Mouse (Mus musculus) layer of hippocampus, postnatal 36 days (tissue): ENCODE measurements at regions not wholly inside any gene's neighbourhood (a gene's known extent, or its start where the extent isn't known, plus 50 kb on each side); places are given as distances from the start of the nearest gene placed in this dataset.

ENCODE experiments used
- DNase-seq, 2 experiments: peaks; one replicate each; pipeline ENCODE4 v3.0.0; 2022

DNA sequence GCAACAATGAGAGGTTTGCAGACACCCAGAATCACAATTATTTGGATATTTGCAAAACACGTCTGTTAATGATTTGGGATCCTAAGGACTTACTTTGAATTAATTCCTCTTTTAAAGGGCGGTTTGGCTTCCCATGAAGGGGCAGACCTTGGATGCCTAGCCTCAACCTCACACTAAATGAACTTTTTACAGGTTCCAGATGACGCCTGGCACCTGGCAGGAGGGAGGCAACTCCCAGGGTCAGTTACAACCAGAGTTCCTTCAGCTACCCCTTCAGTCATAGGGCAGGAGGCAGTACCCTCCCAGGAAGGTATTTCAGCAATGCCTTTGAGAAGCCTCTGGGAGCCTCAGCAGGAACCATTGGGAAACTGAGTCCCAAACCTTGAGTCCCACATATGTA lies 57.9 kb upstream of the Stx18 start:
- no peak for DNase-seq

DNA sequence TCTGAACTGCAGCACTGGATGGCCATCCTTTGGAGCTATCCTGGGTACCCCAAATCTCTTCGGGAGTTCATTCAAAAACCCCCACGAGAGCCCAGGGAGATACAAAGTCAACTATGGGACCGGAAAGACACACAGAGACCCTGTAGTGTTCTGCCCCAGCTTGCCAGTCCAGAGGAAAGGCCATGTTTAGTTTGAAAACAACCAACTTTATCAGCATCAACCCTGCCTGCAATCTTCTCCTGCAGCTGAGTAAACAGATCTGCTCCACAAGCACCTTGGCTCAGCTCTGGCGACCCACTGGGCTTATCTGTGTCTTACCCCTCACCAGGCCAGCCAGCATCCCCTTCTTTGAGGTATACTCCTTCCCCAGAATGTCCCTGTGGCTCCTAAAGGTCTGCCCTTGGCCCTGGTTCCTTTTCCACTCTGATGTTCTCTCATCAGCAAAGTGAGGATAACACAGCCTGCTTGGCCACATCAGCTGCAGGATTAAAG lies 61.6 kb upstream of the Stx18 start:
- no peak for DNase-seq

DNA sequence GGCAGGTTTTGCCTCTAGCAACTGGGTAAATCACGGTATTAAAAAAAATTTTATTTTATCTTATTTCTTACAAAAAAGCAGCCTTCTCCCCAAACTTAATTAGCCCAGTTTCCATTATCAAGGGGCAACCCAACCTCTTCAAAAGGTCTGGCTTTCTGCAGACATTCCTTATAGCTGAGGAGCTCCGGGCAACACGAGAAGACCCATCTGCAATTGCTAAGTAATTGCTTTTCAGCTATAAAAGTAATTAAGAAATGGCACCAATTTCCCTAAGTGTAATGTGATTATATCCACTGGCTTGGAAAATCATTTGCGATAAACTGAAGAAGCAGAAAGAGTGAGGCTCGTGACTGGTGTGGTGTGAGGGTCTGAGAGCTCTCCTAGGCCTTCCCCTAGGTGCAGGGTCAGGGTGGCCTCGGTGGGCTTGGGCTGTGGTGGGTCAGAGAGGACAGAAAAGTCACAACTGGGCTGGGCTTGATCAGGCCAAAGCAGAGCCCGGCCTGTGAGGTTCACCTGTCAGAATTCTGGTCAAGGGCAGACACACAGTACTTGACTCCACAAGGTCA lies 65.5 kb upstream of the Stx18 start:
- no peak for DNase-seq

DNA sequence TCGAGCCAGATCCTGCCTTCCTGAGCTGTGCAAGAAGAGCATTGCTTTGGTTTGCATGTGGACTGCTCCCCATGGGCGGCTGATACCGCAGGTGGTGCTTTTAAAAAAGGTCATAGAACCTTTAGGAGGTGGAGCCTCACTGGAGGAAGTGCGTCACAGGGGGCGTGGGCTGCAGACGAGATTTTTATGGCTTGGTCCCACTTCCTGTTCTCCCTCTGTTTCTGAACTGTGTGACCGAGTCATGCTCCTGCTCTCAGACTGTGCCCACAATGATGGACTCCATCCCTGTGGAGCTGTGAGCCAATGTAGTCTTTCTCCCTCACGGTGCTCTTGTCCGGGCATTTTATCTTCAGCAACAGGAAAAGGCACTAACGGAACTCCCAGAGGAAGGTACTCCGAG lies 66.8 kb upstream of the Stx18 start:
- no peak for DNase-seq

DNA sequence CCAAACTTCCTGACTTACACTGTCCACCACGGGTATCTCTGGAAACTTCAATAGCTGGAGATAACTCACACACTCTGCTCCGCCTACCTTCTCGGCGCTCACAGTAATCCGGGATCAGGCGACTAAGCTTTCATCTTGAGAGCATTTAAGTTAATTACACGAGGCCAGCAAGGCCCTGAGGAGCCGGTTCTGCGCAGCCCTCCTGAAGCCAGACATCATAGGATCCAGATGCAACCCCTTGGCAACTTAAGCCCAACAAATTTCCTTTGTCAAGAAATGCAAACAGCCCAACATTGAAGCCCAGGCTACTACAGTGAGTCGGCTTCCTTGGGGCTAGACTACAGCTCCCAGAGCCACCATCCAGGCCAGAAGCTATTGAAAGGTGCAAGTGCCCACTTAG lies 69.9 kb upstream of the Stx18 start:
- no peak for DNase-seq

DNA sequence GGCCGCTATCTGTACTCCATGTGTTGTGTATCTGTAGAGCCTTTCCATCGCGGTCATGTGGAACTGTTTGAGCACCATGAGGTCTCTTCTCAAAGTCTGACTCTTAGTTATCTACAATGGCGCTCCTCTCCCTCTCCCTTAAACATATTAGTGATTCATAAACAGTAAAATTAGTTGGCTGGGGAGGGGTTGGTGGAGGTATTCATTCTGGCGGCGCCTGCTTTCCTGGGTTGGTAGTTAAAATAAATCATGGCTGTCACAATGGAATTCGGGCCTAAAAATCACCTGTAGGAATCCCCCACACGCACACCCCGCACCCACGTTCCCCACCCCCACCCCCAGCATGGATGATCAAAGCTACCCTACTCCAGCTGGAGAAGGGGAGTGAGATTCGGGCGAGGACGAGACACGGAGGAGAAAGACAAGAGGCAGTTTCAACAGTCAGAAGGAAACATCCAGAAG lies 70.6 kb upstream of the Stx18 start:
- DNase-seq: no peak

DNA sequence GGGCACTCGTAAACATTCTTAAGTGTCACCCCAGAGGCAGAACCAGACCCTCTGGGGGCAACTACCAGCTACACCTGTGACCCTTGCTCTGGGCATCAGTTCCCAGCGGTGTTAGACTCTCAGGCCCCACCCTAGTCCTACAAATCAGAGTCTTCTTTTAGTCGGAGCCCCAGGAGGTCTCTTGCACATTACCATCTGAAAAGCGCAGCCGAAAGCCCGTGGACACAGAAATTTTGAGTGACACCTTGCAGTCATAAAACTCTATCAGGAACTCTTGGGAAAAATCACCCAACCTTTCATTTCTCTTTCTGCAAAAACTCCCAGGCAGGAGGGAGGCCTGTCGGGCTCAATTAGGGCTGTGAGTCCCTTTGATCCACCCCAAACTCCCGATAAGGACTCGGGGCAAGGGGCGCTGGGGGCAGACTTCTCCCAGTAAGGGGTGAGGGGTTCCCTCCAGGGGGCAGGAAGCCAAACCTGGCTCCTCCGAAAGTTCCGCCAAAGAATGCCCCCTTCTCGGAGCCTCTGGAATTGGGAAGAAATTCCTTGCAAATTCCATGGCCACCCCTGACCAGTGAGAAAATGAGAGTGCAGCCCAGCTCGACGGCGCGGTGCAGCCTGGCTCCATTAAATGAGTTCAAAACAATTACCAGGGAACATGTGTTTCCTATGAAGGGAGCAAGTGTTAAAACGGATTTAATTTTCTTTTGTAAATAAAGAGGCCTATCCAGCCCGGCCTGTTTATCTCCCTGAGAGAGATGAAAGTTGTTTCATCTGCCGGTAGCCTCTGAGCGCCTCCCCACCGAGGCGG lies 71.2 kb upstream of the Stx18 start:
- no peak for DNase-seq

DNA sequence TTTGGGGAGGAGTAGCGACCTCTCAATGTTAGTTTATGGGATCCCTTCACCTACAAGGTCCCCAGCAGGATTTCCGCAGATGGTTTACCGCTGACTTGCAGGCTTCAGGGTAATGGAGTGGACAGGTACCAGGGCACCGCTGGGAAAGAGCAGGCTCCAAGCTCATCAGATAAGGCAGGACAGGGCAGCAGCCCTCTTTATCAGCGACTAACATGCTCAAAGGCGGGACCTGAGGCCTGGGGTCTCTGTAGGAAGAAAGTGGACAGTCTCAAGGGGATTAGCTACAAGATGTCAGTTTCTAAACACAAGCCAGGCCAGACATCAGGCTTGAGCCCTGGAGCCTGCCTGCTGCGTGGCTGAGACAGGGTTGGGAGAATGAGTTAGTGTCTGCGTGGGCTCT lies 74.9 kb upstream of the Stx18 start:
- no peak for DNase-seq

DNA sequence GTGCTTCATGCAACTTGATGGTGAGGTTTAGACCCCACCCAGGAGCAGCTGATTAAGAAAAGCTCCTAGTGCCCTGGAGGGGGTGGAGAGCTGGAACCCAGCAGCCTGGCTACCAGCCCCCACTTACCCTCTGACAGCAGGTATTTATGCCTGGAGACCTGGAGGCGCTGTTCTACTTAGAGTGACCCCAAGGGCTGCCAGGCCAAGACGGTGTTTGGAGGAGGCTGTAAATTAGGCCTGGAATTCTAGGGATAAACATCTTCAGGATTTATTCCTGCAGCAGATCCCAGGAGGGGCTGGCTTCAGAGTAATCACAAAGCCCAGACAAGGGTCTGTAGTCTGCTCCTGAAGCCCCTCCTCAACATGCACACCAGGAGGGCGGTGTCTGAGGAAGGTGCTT lies 76.0 kb upstream of the Stx18 start:
- DNase-seq: no peak

DNA sequence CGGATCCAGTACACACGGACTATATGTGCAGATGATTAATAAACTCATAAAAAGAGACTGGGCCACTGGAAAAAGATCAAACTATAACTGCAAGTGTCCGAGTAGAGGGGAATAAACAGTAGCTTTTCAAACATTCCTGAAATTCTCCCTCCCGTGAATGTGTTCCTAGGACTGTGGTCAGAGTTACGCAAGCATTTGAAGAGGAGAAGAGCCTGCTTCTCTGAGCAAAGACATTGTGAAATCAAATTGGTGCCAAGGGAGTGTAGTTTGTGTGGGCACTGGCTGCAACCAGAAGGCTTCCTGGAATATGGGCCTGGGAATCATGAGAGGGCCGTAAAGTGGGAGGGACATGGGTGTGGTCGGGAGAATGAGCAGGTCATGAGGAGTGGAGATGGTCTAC lies 78.3 kb upstream of the Stx18 start:
- no peak for DNase-seq

DNA sequence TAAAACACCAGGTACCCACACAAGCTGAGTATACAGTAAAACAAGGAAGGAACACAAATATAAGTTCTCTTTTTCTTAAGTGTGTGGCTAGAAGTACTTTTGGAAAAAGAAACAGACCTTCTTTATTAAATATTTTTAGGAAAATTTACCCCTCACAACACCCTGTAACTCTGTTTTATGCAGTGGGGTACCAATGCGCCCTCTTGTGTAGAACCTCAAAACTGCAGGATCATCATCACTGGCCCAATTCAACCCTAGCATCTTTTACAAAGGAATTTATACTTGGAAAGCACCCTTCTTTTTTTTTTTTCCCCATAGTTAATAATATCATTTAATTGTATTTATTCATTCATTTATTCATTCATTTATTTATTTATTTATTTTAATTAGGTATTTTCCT lies 86.4 kb upstream of the Stx18 start:
- DNase-seq: peak in 1 of 2 experiments; percentile 21

DNA sequence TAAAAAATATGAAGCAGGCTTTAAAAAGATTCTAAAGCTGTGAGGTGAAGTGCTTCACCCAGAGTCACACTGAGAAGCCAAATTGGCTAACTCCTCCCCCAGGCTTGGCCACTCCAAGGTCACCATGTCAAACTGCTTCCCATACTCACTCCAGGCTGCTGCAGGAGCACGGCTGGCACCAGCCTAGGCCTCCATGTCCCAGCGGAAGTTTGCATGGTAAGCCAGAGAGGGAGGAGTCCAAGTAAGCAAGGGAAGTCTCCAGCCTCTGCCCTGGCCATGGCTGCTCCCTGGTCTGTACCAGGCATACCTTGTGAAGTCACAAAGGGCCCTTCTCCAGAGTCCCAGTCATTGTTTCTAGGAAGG lies 105.8 kb upstream of the Stx18 start:
- no peak for DNase-seq

DNA sequence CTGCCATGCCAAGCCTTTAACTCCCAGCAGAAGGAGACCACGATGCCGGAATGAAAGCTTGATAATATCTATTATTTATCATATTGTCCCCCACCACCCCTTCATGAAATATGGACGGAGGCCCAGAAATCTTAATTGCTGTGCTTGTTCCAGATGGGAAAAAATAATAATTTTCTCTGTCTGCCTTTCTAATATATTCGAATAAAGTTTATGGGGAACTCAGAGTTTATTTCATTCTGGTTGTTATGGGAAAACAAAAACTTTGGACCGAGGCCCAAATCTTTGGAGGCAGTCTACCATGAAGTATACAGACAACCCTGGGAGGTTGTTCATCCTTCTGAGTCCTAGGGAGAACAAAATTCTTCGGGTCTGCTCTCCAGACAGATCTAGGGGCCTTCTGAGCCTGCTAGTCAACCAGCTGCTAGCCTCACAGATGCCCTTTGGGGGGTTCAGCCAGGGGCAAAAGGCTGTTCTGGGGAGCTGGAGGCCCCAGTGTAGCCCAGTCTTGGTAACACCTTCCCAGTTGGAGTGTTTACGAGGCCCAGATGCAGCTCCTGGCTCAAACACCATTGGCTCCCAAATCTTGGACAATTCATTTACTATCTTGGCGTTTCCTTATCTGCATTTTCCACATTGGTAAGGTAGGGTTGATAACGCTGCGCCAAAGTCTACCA lies 106.3 kb upstream of the Stx18 start:
- no peak for DNase-seq

DNA sequence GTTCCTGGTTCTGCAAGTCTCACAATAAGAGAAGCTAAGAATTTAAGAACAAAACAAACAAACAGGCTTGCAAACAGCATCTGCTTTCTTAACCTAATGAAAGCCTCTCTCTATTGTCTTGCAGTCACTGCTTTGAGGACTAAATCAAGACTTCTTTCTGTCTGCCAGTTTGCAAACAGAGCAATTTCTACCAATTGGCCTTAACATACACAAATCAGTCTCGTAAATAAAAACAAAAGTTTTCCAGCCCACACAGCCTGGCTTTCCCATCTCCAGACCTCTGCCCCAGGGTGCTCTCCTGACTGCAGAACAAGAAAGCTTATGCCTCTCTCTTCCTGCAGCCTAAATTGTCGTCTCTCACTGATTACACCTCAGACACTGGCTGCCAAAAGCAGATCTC lies 96.1 kb upstream of the Msx1 start:
- no peak for DNase-seq

DNA sequence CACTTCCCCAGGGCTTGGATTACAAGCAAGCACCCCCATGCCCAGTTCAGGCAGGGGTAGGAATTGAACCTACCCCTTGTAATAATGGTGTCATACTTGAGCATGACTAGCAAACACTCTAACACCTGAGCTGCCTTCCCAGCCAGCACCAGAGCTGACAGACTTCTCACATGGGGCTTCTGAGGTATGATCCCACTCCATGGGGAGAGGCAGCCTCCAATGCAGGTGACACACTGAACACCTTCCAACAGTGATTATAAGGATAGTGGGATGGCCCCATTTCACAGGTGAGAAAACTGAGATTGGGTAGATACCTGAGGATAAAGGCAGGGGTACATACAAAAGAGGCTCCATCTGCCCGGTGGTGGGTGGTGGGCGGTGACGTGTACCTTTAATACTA lies 94.7 kb upstream of the Msx1 start:
- no peak for DNase-seq

DNA sequence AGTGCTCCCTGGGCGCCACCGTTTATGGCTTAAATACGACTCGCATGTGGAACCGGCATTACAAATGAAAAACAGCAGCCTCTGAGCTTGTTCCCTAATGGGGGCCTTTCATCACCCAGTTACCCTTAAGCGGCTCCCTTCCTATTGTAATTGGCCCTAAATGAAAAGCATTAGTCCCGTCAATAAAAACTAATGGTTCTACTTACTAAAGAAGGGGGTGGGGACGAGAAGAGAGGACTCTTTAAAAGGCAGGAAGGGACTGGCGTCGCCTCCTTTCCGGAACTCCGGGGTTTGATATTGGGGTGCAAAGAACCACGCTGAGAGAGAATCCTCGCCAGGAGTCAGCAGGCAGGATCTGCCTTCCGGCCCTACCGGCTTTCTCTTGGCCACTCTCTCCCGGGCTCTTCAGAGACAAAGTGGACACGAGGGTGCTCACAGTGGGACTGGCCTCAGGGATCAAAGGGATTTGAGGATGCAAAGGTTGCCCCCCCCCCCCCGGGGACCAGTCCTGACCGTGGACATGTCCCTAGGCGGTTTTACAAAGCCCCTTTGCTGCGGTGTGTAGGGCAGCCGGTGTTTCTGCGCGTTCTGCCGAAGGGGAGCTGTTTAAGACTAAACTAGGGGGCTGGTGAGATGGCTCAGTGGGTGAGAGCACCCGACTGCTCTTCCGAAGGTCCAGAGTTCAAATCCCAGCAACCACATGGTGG lies 93.8 kb upstream of the Msx1 start:
- no peak for DNase-seq

DNA sequence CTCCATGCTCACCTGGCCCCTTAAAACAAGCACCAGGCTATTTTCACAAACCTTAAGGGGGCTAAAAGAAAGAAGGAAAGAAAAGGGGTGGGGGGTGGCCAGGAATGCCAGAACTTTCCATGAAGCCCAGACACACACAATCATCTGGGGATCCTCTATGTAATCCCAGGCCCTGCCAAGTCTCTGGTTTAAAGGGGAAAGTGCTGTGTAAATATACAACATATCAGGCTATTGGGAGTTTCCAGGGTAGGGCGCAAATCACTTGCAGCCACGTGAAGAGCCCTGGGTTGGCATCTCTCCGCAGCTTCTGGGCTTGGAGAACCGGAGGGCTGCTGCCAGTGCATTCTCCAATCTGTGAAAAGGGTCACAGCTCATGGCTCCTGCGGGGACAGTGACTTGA lies 92.8 kb upstream of the Msx1 start:
- DNase-seq: no peak

DNA sequence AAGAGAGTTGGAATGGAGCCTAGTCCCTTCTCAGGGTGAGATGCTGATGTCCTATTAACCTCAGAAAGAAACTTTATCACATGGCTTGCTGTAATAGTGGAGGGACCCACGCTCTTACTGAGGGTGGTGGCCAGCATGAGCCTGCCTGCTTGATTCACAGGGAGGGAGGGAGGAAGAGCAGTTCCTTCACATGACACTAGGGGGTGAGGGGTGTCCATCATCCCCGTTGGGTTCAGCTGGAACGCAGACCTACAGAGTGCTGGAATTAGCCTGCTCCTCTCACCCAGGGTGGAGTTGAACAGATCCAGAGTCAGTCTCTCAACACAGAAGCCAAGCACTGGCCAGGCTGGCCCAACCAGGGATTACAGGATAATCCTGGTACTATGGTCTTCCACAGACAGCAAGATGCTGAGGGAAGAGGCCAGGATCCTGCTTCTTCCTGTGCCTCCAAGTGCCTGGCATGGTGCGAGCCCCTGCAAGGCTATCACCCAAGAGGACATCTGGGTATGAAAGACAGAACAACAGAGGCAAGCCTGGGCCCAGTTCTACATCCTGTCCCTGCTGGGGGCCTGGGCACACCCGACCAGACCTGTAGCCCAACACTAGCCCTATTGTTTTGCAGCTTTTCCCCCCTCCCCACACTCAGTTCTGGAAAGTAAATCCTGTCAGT lies 80.4 kb upstream of the Msx1 start:
- no peak for DNase-seq

DNA sequence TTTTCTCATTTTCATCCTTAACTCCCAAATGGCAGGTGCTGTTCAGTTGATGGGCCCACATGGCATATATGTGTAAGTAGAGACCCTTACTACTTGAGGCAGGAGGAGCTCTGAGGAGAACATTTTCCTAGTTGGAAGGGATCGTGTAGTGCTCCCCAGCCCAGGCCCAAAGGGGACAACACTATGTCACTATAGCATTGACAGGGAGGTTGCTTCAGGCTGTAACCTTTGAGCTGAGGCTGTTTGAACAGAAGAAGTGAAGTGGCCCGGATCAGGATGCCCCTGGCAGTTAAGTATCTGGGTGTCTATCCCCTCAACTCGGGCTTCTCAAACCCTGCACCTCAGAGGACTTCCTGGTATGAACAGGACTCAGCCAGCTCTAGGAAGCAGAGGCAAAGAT lies 79.5 kb upstream of the Msx1 start:
- DNase-seq: no peak

DNA sequence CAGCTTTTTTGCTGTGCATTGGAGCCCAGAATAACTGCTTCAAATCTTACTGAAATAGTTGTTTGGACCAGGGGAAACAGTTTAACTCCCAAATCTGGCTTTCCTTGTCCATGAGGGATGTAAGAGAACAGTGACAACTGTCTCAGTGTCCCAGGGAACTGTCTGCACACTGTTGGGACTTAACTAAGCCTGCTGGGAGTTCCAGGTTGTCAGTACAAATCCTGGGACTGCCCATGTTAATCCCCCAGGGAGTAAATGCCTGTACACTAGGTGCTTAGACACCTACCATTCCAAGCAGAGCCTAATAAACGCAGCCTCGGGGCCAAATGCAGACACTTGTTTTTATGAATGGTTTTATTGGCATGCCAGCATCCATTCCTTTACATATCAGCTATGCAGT lies 78.4 kb upstream of the Msx1 start:
- no peak for DNase-seq

DNA sequence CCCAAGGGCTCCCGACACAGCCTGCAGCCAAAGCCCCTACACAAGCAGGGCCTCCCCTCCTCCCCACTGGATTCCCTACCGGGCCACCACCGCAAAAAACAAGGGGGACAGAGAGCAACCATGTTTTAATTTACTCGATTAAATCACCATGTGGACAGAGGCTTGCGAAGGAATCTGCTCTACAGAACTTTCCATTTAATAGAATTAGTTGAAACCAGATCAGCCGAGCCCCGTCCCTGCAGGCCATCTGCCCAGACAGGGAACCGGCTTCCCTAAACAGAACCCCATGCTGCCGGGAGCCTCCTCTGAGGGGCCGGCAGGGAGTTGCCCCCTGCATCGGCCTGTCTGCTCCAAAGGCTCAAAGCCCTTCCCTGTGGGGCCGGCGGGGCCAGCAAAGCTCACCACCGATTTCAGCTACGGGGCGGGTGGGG lies 77.5 kb upstream of the Msx1 start:
- no peak for DNase-seq

DNA sequence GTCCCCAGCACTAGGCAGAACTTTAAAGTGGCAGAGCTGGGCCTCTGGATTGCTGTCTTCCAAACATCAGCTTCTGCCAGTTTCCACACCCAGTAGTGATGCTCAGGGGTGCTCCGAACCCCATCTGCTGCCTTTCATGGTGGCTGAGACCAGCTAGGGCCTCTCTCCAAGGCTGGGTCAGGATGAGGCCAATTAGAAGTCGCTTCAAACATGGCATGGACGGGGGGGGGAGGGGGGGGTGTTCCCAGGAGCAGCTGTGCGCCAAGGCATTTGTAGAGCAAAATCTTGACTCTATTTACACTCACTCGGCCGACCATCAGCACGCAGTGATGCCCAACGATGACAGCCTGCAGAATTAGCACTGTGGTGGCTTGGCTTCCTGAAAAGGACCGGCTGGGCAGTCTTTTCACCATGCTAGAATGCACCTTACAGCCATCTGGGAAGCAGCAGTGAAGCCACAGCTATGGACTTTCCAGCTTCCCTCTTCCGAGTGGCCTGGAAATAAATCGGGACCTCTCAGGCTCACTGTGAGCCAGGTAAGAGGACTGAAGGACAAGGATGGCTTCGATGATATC lies 73.7 kb upstream of the Msx1 start:
- DNase-seq: no peak
